Mouse (Mus musculus): ENCODE data around the gene Phf14. TPM values are rescaled to one million over a fixed set of nuclear protein-coding genes. Genes with fewer than 3 reads are reported as not detected.

Phf14 gene
- total RNA-seq, 4 experiments from 2014 or later: 69.9 to 94.7 (median 76.5) TPM

DNA sequence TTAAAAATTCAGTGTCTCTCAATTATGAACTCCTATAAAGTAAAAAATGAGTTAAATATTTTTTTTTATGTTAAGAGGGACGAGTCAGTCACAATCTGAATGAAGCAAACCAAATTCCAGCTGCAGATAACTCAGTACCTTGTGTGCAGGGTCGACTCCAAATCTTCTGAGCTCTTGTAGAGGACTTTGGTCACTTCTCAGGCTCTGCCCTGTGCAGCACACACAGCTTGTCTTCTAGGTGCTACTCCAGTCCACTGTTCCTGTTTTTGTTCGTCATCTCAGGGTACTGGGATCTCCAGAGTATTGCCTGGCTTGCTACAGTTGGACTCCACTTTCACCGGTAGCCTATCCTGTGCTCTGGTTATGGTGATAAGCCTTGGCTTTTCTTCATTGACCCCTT lies 113.1 kb downstream of the Phf14 start:
- DNase-seq (ENCODE audit: low spot score in 2 of 2): no peak

GRCm38 (mm10) chr6:12021480-12021879 lies 113.9 kb downstream of the Phf14 start:
- no peak for DNase-seq (ENCODE audit: low spot score in 2 of 2)

DNA sequence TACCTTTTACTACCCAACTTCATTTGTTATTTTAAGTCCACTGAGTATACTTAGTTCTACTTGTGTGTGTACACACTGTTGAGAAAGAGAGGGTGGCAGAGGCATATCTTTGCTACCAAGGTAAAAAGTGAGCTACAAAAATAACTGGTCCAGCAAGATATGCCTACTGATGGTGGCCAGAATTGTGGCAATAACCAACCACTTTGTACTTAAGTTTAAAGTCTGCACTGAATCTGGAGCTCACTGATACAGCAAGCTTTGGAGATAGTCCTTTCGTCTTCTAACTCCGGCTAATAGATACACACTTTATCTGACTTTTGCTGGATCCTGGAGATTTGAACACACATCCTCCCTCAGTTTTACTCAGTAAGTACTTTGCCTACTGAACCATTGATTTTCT lies 115.8 kb downstream of the Phf14 start:
- DNase-seq (ENCODE audit: low spot score in 2 of 2): no peak

- DNase-seq (ENCODE audit: low spot score in 2 of 2): no peak
Measured at GRCm38 (mm10) chr6:12026804-12027537, 119.4 kb downstream of the Phf14 start.

GRCm38 (mm10) chr6:12034561-12034960 lies 127.0 kb downstream of the Phf14 start:
- no peak for DNase-seq (ENCODE audit: low spot score in 2 of 2)

- DNase-seq (ENCODE audit: low spot score in 2 of 2): no peak
Measured at GRCm38 (mm10) chr6:12038268-12038667, 130.7 kb downstream of the Phf14 start.

GRCm38 (mm10) chr6:12052884-12053283 lies 145.3 kb downstream of the Phf14 start:
- DNase-seq (ENCODE audit: low spot score in 2 of 2): no peak

DNA sequence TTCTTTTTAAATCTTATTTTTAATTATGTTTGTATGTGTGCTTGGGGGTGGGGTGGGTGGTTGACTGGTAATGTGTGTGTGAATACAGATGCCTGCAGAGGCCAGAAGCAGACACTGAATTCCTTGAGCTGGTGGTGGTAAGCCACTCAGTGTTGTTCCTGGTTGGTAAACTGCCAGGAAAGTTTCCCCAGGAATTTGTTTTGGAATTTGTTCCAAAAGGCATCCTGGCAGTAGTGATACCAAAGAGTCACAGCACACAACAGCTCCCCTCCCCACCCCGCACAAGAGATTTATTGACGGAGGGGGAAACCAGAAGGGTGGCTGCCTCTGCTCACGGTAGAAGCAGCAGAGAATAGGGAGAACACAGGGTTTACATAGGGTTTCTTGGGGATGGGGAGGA lies 146.5 kb downstream of the Phf14 start:
- no peak for DNase-seq (ENCODE audit: low spot score in 2 of 2)

DNA sequence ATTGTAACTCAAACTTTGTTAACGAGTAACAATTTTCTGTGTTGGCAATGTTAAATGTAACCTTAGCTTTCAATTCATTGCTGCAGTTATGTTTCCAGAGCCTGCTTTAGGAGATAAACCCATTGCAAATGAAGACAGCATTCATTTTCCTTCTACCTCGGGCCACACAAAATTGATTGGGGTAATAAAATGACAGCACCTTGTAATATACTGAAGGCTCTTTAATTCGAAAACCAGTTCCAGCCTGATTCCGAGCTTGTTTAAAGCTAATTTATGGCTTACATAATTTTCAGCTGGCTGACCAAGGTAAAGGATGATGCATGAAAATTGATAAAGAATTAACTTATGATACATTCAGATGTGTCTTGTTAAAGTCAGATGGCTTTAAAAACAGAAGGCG lies 151.1 kb downstream of the Phf14 start:
- no peak for DNase-seq (ENCODE audit: low spot score in 2 of 2)

DNA sequence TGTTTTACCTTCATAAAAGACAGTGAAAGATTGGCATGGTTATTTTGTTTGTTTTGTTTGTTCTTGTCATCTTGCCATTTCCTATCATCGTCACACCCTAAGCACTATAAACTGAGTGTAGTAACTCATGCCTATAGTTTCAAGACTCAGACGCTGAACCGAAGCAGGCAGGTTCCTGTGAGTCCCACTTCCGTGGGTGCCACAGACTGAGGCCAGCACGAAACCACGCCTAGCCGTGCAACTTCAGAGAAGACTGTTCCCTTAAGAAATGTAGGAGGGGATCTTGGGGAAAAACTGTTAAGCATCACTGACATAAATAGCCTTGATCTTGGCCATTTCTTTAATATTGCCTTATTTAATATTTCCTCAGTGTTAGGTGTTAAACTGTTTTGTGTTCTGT lies 152.4 kb downstream of the Phf14 start:
- no peak for DNase-seq (ENCODE audit: low spot score in 2 of 2)

DNA sequence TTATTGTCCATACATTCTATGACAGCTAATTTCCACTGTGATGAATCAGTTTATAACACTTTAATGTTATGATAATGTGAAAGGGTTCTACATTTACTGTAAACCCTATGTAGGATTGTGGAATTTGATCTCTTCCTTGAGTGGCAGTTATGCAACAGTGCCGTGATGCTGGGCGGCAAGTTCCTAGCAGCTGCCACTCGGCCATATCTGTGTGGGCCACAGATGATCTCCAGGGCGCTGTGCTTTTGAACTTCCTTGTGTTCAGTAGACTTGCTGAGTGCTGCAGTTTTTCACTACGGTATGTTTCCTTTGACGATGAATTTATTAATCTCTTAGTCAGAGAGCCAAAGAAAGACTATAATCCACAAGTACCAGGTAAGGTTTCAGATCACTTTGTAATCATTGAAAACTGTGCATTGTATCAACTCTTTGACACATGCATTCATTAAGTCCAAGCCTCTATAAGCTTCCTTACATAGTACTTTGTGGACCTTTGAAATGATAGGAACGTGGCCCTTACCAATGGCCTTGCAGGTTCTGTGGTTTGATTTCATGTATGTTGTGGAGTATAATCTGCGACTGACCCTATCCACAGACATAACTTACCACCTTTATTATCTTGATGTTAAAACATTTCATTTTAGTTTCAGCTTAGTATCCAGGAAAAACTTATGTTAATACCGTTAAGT lies 153.0 kb downstream of the Phf14 start:
- DNase-seq (ENCODE audit: low spot score in 2 of 2): no peak

DNA sequence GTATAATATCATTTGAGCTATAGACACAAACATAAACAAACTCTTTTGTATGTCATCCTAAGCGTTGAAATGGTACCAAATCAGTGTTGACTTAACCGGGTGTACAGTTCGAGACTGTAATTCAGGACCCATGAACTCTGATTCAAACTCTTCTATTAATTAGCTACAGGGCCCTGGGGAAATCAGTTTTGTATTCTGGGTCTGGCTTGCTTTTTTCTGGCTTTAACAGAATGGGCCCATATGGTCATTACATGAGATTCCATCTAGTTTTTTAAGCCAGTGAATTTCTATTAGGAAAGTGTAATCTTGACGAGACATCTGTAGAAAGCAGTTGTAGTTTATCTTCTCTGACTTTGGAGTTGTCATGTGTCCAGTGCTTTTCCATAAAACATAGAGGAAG lies 160.3 kb downstream of the Phf14 start:
- DNase-seq (ENCODE audit: low spot score in 2 of 2): no peak

GRCm38 (mm10) chr6:12069357-12069756 lies 161.7 kb downstream of the Phf14 start:
- no peak for DNase-seq (ENCODE audit: low spot score in 2 of 2)

- no peak for DNase-seq (ENCODE audit: low spot score in 2 of 2)
Measured at GRCm38 (mm10) chr6:12074599-12074998, 167.0 kb downstream of the Phf14 start.

- no peak for DNase-seq (ENCODE audit: low spot score in 2 of 2)
Measured at GRCm38 (mm10) chr6:12077338-12077737, 169.7 kb downstream of the Phf14 start.

GRCm38 (mm10) chr6:12077880-12078618 lies 170.4 kb downstream of the Phf14 start:
- no peak for DNase-seq (ENCODE audit: low spot score in 2 of 2)

GRCm38 (mm10) chr6:12079260-12079659 lies 171.7 kb downstream of the Phf14 start:
- DNase-seq (ENCODE audit: low spot score in 2 of 2): no peak

DNA sequence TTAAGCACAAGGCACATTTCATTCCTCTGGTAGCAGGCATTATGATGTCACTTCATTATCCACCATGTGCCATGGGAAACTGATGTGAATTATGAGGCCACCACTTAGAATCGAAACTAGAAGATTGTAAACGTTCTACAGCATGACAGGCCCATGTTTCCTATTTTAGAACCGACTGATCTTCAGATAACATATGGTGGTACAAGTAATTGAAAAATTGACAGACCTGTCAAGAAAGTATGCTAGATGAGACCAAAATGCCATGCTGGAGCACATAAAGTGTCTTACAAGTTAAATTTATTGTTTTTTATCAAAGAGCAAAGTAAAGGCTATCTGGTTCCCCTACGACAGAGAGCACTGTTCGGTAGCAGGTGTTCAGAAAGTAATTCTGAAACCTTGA lies 172.8 kb downstream of the Phf14 start:
- no peak for DNase-seq (ENCODE audit: low spot score in 2 of 2)

- no peak for DNase-seq (ENCODE audit: low spot score in 2 of 2)
Measured at GRCm38 (mm10) chr6:12081722-12082121, 174.1 kb downstream of the Phf14 start.

GRCm38 (mm10) chr6:12082125-12082524 lies 174.5 kb downstream of the Phf14 start:
- no peak for DNase-seq (ENCODE audit: low spot score in 2 of 2)

- DNase-seq (ENCODE audit: low spot score in 2 of 2): no peak
Measured at GRCm38 (mm10) chr6:12082531-12083216, 175.1 kb downstream of the Phf14 start.

- DNase-seq (ENCODE audit: low spot score in 2 of 2): no peak
Measured at GRCm38 (mm10) chr6:12084721-12085120, 177.1 kb downstream of the Phf14 start.
